Mouse (Mus musculus) brain, adult 2 months (tissue): Measurements from ENCODE around the gene Nog.

Experiments
- DNase-seq: peaks from one replicate; pipeline ENCODE4 v3.0.0; 2011; ENCODE audit warnings: low read depth, low spot score

The Nog gene

DNA sequence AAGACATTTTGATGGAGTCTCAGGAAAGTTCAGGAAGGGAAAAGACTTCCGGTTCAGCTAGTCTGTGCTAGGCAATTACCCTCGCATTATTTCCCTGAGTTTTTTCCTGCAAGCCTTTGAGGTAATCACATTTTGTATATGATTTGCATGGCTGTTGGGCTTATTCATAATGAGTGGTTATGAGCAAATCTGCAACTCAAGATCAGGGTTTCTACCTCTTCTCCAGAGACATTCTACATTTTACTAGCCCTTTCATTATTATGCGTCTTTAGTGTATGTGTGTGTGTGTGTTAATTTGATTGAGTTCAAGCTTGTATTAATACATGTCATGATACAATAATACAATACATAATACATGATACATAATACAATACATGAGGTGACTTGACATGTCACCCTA lies 34.6 kb downstream of the Nog start:
- no peak for DNase-seq

DNA sequence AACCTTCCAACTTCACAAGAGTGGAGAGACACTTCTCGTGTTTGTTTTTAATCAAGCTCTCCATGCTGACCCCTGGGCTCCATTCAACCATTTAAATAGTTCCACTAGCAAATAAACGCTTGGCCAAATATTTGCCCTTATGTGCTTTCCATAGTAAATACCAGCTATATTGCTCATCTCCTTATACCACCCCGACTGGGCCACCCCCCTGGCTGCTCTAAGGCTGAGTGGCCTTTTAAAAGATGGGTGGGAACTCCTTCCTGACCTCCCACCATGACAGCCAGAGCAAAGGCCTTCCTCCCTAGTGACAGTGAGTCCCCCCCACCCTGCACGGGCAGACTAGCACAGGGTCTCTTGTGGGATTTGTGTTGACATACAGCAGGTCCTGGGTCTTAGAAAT lies 37.1 kb downstream of the Nog start:
- DNase-seq, result no peak

DNA sequence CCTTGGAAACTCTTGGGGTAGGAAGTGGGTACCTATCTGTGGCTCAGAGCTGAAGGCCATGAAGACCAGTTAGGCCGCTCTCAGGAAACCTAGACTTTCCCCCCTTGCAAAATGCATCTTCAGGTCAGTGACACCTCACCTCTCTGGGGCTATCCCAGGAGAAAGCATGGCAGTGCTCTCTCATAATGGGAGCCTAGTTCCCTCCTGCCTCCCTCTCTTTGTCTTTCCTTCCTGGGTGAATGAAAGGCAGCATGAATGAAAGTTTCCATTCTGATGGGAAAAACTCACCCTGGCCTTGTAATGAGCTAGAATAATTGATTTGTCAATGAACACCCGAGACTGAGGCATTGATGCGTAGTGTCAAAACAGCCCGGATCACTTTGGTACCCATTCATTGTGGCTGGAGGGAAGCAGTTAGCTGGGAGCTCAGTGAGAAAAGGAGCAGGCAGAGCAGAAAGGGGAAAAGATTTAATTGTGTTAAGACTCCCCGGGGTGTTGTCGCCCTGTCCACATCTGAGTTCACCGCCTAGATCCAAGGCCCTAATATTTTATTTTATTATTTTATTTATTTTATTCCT lies 42.7 kb downstream of the Nog start:
- DNase-seq, result no peak

DNA sequence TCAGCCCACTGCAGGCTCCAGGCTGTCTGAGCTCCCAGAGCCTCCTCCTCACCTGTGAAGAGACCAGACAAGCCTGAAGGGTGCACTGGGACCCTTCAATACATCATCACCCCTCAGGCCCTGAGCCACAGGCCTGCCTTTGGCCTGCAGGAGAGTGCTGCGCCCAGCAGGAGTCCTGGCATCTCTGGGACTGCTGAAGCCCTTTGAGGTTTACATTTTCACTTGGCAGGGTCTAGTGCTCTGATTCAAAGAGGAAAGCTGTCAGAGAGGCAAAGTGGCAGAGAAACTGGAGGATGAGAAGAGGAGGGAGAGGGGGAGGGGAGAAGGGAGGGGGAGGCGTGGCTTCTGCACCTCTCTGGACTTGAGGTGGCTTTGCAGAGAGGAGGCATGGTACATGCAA lies 44.2 kb downstream of the Nog start:
- DNase-seq, result no peak

DNA sequence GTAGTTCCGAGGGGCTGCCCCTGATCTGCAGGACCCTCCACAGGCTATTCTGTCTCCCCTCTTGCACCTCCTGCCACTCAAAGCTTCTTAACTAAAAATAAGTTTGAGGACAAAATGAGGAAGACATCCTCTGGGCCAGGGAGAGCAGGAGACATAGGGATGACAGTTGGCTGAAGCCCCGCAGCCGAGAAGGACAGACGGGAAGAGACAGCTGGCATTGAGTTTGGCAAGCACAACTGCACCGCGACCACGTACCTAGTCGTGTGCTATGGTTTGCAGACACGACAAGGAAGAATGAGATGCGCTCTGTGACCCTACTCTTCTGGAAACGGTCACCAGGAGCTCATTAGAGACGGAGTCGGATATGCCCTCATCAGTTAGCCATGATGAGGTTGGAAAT lies 48.2 kb downstream of the Nog start:
- DNase-seq, result no peak
